Mouse (Mus musculus) liver, postnatal 0 days (tissue): ENCODE results near the gene Olfr550. TPM values are rescaled to one million over a fixed set of nuclear protein-coding genes. Genes with fewer than 3 reads are reported as not detected.

ENCODE experiments used
- ATAC-seq: fragments of 200-750 bp; cut with Nextera tagmentation; 2 replicates; pipeline ENCODE4 v1.8.0; 2017; ENCODE audit warnings: mild to moderate bottlenecking, moderate library complexity
- DNase-seq: peaks from one replicate; pipeline ENCODE4 v3.0.0-alpha.2; 2016
- H3K27ac ChIP-seq: fragments of 300-500 bp; sonication (generic); 2 replicates; pipeline ENCODE4 v1.5.1; 2014; ENCODE audit warnings: antibody characterized with exemption, moderate library complexity, mild to moderate bottlenecking, low read depth
- H3K27me3 ChIP-seq: fragments of 300-500 bp; sonication (generic); 2 replicates; pipeline ENCODE4 v1.6.1; 2014; ENCODE audit warnings: low read length, control low read depth, mixed read lengths; ENCODE audit not compliant: insufficient read depth
- H3K36me3 ChIP-seq: fragments of 300-500 bp; sonication (generic); replicated peaks from 2 replicates; pipeline ENCODE4 v1.6.1; 2014; ENCODE audit warnings: mild to moderate bottlenecking, control low read depth, low read length, moderate library complexity, mixed read lengths; ENCODE audit not compliant: insufficient read depth
- H3K4me1 ChIP-seq: fragments of 300-500 bp; sonication (generic); 2 replicates; pipeline ENCODE4 v1.6.1; 2014; ENCODE audit warnings: antibody characterized with exemption, mild to moderate bottlenecking, control low read depth; ENCODE audit not compliant: insufficient read depth
- H3K4me2 ChIP-seq: fragments of 300-500 bp; sonication (generic); 2 replicates; pipeline ENCODE4 v1.6.1; 2014; ENCODE audit warnings: low read depth, mild to moderate bottlenecking, low read length, moderate library complexity, mixed read lengths
- H3K4me3 ChIP-seq: fragments of 300-500 bp; sonication (generic); 2 replicates; pipeline ENCODE4 v1.5.1; 2014; ENCODE audit warnings: low read depth, low read length
- H3K9ac ChIP-seq: fragments of 300-500 bp; sonication (generic); replicated peaks from 2 replicates; pipeline ENCODE4 v1.6.1; 2014; ENCODE audit warnings: mild to moderate bottlenecking, moderate library complexity
- H3K9me3 ChIP-seq: fragments of 300-500 bp; sonication (generic); 2 replicates; pipeline ENCODE4 v1.6.1; 2016; ENCODE audit warnings: mild to moderate bottlenecking, control low read depth, low read length, mixed read lengths
- CTCF ChIP-seq: sonication (generic); IDR thresholded peaks from 2 replicates; pipeline ENCODE4 v1.5.1; 2016; ENCODE audit warnings: antibody characterized with exemption, low read depth
- EP300 ChIP-seq: IDR thresholded peaks from 2 replicates; pipeline ENCODE4 v1.6.1; 2016; ENCODE audit warnings: antibody characterized with exemption, low read depth, mild to moderate bottlenecking
- WGBS: fragments of 180-500 bp; shearing (Covaris S2); extraction: QIAGEN DNeasy Blood & Tissue Kit; methylation state at CpG from one replicate; pipeline ENCODE4 v1.1.7; 2014; ENCODE audit not compliant: insufficient replicate concordance; 5-methylcytosine and 5-hydroxymethylcytosine counted together
- polyA plus RNA-seq: library from polyadenylated mRNA; unstranded; fragments of >200 nt; fragmentation: Nextera tagmentation; extraction: Ambion mirVana; gene quantifications from 2 replicates; pipeline ENCODE4 v1.2.1, GENCODE M21; 2015

Olfr550 gene
- polyA plus RNA-seq: not detected in 2 replicates

DNA sequence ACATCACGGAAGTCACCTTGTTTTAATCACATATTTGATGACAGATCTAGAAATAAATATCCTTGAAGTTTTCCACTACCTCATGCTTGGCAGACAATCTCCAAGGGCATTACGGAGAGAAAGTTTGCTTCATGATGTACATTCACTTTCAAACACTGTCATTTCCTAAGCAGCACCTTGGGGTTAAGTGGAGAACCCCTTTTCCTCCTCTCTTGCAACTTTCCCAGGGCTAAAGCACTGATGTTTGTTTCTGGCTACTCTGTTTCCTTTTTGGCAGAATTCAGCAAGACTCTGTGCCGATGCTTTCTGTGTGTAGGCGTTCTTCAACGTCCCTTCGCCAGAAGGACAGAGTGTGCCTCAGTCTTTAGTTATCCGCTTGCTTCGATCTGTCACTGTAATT, at the start of gene Olfr550:
TSS of gene Olfr550 (plus strand) at position 301 of the 400 bp plus-strand sequence.
- H3K4me1 ChIP-seq: no peaks in the 10 kb centered on the region
- no peak within 1 kb of the TSS for H3K27ac ChIP-seq
- H3K9ac ChIP-seq: no peak within 1 kb of the TSS
- no peak within 1 kb of the TSS for H3K4me2 ChIP-seq
- H3K27me3 ChIP-seq: no peaks in the 10 kb centered on the region
- no peaks in the 10 kb centered on the region for H3K36me3 ChIP-seq
- WGBS: 82% methylated on average over 8 of the region's 8 CpGs
- ATAC-seq: no peak
- no peak within 1 kb of the TSS for H3K4me3 ChIP-seq
- H3K9me3 ChIP-seq: no peaks in the 10 kb centered on the region
- no peak for DNase-seq
- TF ChIP-seq EP300 (no peak), CTCF (no peak)

DNA sequence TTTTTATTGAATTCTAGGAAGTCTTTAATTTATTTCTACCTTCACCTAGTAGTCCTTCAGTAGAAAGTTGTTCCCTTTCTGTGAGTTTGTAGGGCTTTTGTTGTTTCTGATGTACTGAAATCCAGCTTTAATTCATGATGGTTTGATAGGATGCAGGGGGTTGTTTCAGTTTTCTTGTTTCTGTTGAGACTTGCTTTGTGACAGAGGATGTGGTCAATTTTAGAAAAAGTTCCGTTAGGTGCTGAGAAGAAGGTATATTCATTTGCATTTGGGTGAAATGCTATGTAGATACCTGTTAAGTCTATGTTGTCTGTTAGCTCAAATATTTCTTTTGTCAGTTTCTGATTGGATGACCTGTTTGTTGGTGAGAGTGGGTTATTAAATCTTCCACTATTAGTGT, 42.2 kb upstream of the Olfr550 start:
- Histone ChIP-seq H3K27me3 (no peaks in the 10 kb centered on the region), H3K4me1 (no peaks in the 10 kb centered on the region), H3K9me3 (no peaks in the 10 kb centered on the region), H3K36me3 (no peaks in the 10 kb centered on the region), H3K27ac (no peak overlapping the region), H3K4me2 (no peak overlapping the region), H3K4me3 (no peak overlapping the region), H3K9ac (no peak overlapping the region)
- no peak for DNase-seq
- 62% methylated on average over 1 of the region's 1 CpGs for WGBS
- no peak for ATAC-seq
- TF ChIP-seq CTCF: no peak
- TF ChIP-seq EP300: no peak

DNA sequence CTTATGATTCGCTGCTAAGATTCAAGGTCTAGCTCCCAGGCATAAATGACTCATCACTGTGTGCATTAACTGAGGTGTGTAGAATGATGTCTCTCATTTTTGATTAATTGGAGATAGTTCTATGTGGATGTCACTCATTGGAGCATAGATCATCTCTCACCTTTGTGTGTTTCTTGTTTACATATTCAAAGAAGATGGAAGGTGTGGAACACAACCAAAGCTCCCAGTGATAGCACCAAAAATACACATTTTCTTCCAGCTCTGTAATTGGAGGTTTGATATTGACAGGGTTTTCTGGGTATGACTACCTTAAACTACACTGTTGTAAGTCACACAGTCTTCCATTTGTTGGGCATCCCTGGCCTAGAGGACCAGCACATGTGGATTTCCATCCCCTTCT, 36.8 kb upstream of the Olfr550 start, which contains the start of gene Olfr547:
TSS of gene Olfr547 (plus strand) at position 301 of the 400 bp plus-strand sequence.
- Histone ChIP-seq H3K9ac (no peak within 1 kb of the TSS), H3K4me1 (no peaks in the 10 kb centered on the region), H3K4me2 (no peak within 1 kb of the TSS), H3K27ac (no peak within 1 kb of the TSS), H3K36me3 (no peaks in the 10 kb centered on the region), H3K9me3 (no peaks in the 10 kb centered on the region), H3K27me3 (no peaks in the 10 kb centered on the region), H3K4me3 (no peak within 1 kb of the TSS)
- DNase-seq (no peak), ATAC-seq (no peak)
- TF ChIP-seq EP300 (no peak), CTCF (no peak)
- 74% methylated on average over 1 of the region's 1 CpGs for WGBS

DNA sequence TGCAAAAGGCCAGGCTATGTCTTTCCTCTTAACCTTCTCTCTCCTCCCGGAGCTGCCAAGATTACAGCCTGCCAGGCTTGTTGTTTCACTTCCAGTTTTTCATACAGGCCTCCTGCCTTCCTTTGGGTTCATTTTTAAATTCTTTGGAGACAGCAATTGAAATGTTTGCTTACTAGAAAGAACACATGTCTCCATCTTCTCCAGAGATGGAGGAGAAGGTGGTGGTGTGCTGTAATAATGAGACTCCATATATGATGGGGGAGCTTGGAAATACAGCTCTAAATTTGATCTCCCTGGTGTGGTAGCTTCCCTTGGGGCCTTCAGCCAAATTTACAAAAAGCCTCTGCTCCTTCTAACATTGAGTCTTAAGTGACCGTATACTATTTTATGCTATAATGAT, 30.6 kb upstream of the Olfr550 start, which contains the start of gene Olfr548-ps1:
TSS of gene Olfr548-ps1 (plus strand) at position 301 of the 400 bp plus-strand sequence.
- 67% methylated on average over 2 of the region's 2 CpGs for WGBS
- no peaks in the 10 kb centered on the region for H3K36me3 ChIP-seq

DNA sequence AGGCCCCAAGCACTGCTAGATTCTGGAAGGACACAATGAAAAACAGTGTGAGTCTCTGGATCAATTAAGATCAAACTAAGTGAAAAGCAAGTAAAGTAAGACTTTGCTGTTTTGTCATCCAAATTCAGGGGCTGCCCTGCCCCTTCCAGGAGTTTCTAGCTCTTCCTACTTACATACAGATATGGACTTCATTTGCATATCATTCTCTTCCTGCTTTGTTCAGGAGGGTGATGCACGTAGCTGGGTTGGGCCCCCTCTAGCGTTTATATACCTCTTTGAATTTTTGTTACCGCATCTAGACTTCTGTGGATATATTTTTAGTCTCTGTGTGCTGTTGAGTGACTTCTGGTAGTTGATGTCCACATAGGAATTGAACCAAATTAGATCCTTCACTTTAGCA, 30.0 kb upstream of the Olfr550 start:
- TF ChIP-seq EP300 (no peak), CTCF (no peak)
- ATAC-seq (no peak), DNase-seq (no peak)
- H3K4me2 ChIP-seq: no peak overlapping the region
- WGBS: 49% methylated on average over 3 of the region's 3 CpGs
- no peaks in the 10 kb centered on the region for H3K9me3 ChIP-seq
- H3K4me3 ChIP-seq: no peak overlapping the region
- no peak overlapping the region for H3K27ac ChIP-seq
- H3K27me3 ChIP-seq: no peaks in the 10 kb centered on the region
- H3K4me1 ChIP-seq: no peaks in the 10 kb centered on the region
- no peak overlapping the region for H3K9ac ChIP-seq
- no peaks in the 10 kb centered on the region for H3K36me3 ChIP-seq

More for the DNA sequence above, 30.6 kb upstream of the Olfr550 start, which contains the start of gene Olfr548-ps1:
- DNase-seq: no peak
- Histone ChIP-seq H3K27ac (no peak within 1 kb of the TSS), H3K4me2 (no peak within 1 kb of the TSS), H3K9me3 (no peaks in the 10 kb centered on the region), H3K4me1 (no peaks in the 10 kb centered on the region), H3K27me3 (no peaks in the 10 kb centered on the region), H3K4me3 (no peak within 1 kb of the TSS), H3K9ac (no peak within 1 kb of the TSS)
- TF ChIP-seq EP300: no peak
- TF ChIP-seq CTCF: no peak
- no peak for ATAC-seq

DNA sequence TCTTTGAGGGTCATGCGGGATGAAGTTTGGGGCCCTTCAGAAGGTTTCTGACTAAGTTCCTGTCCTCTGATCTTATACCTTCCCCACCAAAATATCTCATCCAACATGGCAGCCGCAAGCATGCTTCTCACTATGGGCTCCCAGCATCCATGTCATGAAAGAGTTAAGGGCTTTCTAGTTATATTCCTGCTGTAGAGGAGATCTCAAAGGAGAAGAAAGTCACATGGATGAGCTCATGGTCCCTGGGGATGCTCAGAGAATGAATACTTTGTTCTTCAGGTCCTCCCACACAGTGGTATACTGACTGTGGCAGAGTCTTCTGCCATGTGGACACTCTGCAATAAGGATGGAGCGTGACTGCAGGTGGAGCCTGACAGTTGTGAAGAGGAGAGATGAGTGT, 21.7 kb upstream of the Olfr550 start, which contains the start of gene Olfr549:
TSS of gene Olfr549 (plus strand) at position 301 of the 400 bp plus-strand sequence.
- no peak for ATAC-seq
- H3K4me2 ChIP-seq: no peak within 1 kb of the TSS
- H3K4me3 ChIP-seq: no peak within 1 kb of the TSS
- no peaks in the 10 kb centered on the region for H3K36me3 ChIP-seq
- H3K27me3 ChIP-seq: no peaks in the 10 kb centered on the region
- no peak within 1 kb of the TSS for H3K9ac ChIP-seq
- H3K27ac ChIP-seq: no peak within 1 kb of the TSS
- H3K9me3 ChIP-seq: no peaks in the 10 kb centered on the region
- WGBS: 73% methylated on average over 3 of the region's 3 CpGs
- TF ChIP-seq EP300 (no peak), CTCF (no peak)
- no peaks in the 10 kb centered on the region for H3K4me1 ChIP-seq
- no peak for DNase-seq
